Mouse (Mus musculus): ENCODE results near the gene Map2k5. TPM values are rescaled to one million over a fixed set of nuclear protein-coding genes. Genes with fewer than 3 reads are reported as not detected.
A peak's percentile ranks its signal among the peaks of the same experiment; 100 is the strongest.

Map2k5 gene
- total and polyA plus RNA-seq, 2 experiments from 2014 or later: 22.4 to 32.7 TPM

GRCm38 (mm10) chr9:63136241-63136640 is 241.5 kb downstream of the Map2k5 start:
- no peak for TF ChIP-seq CTCF (IDR thresholded peaks at IDR 0.05)
- ATAC-seq (ENCODE audit: low FRiP score) (no peak), DNase-seq (ENCODE audit: low spot score) (no peak)
- H3K9ac ChIP-seq (replicated peaks; ENCODE audit: low read length, poor library complexity, severe bottlenecking): no peak overlapping the region
- no peaks in the 10 kb centered on the region for H3K36me3 ChIP-seq (ENCODE audit: insufficient read depth, low read length)
- H3K4me1 ChIP-seq (ENCODE audit: insufficient read depth, low read length): no peaks in the 10 kb centered on the region; the same call in 1 of the 2 replicates
- no peak overlapping the region for H3K27ac ChIP-seq (ENCODE audit: low read depth, low read length)
- no peak overlapping the region for H3K4me2 ChIP-seq (ENCODE audit: low read depth, low read length, poor library complexity, severe bottlenecking)
- WGBS: 8% methylated on average over 8 of the region's 8 CpGs
- no peaks in the 10 kb centered on the region for H3K9me3 ChIP-seq (ENCODE audit: low read length)
- H3K27me3 ChIP-seq (ENCODE audit: insufficient read depth, low read length): peaks cover 61% of the 10 kb centered on the region
- no peak overlapping the region for H3K4me3 ChIP-seq (ENCODE audit: low read depth, low read length)

DNA sequence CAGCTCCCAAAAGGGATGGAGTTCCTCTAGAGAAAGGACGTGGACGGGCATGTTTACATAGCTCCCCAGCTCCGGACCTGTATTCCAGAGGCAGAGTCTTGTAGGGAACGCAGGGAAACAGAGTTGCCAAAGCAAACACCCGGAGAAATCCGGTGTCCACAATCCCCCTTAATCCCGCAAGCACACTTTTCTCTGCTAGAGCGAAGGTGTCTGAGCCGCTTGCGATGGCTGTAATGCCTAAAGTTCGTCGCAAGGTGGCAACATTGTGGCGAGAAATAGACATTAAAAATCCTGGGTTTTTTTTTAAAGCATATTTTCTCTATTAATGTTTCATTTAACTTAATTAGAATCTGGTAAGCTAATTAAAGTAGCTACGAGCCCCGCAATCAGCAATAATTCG is 241.9 kb downstream of the Map2k5 start:
- H3K9ac ChIP-seq (replicated peaks; ENCODE audit: low read length, poor library complexity, severe bottlenecking): no peak overlapping the region
- peaks cover 56% of the 10 kb centered on the region for H3K27me3 ChIP-seq (ENCODE audit: insufficient read depth, low read length)
- peaks cover 2% of the 10 kb centered on the region; the same call in 1 of the 2 replicates for H3K4me1 ChIP-seq (ENCODE audit: insufficient read depth, low read length)
- H3K4me2 ChIP-seq (ENCODE audit: low read depth, low read length, poor library complexity, severe bottlenecking): peak overlapping the region; percentile 54
- no peaks in the 10 kb centered on the region for H3K9me3 ChIP-seq (ENCODE audit: low read length)
- H3K36me3 ChIP-seq (ENCODE audit: insufficient read depth, low read length): no peaks in the 10 kb centered on the region
- peak; percentile 86 for TF ChIP-seq CTCF (IDR thresholded peaks at IDR 0.05)
- no peak for ATAC-seq (ENCODE audit: low FRiP score)
- under 1% methylated on average over 16 of the region's 16 CpGs for WGBS
- DNase-seq (ENCODE audit: low spot score): peak; percentile 71
- H3K27ac ChIP-seq (ENCODE audit: low read depth, low read length): no peak overlapping the region
- H3K4me3 ChIP-seq (ENCODE audit: low read depth, low read length): peak overlapping the region; percentile 22

DNA sequence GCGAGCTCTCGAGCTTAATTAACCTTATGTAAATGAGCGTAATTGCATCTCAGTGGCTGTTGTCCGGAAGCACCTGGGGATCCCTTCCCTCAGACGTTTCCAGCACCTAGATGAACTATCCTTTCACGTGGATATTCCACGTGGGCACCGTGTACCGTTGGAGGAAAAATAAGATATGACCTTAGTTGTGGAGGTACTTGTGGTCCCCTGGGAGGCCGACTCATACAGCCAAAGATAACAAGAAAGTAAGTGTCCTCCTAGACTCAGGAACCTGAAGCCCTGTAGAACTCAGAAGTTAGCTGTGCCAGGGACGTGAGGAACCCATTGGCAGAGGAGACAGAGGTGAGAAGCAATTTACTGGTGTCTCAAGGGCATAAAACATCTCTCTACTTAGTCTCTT is 242.3 kb downstream of the Map2k5 start:
- no peak overlapping the region for H3K27ac ChIP-seq (ENCODE audit: low read depth, low read length)
- ATAC-seq (ENCODE audit: low FRiP score) (no peak), DNase-seq (ENCODE audit: low spot score) (no peak)
- peaks cover 2% of the 10 kb centered on the region; the same call in 1 of the 2 replicates for H3K4me1 ChIP-seq (ENCODE audit: insufficient read depth, low read length)
- H3K4me2 ChIP-seq (ENCODE audit: low read depth, low read length, poor library complexity, severe bottlenecking): peak overlapping the region; percentile 54
- no peaks in the 10 kb centered on the region for H3K36me3 ChIP-seq (ENCODE audit: insufficient read depth, low read length)
- H3K9ac ChIP-seq (replicated peaks; ENCODE audit: low read length, poor library complexity, severe bottlenecking): no peak overlapping the region
- peak overlapping the region; percentile 22 for H3K4me3 ChIP-seq (ENCODE audit: low read depth, low read length)
- TF ChIP-seq CTCF (IDR thresholded peaks at IDR 0.05): no peak
- H3K9me3 ChIP-seq (ENCODE audit: low read length): no peaks in the 10 kb centered on the region
- peaks cover 54% of the 10 kb centered on the region for H3K27me3 ChIP-seq (ENCODE audit: insufficient read depth, low read length)
- 4% methylated on average over 11 of the region's 11 CpGs for WGBS

GRCm38 (mm10) chr9:63133659-63134058 is 244.0 kb downstream of the Map2k5 start:
- TF ChIP-seq CTCF (IDR thresholded peaks at IDR 0.05): no peak
- Histone ChIP-seq H3K9ac (replicated peaks; ENCODE audit: low read length, poor library complexity, severe bottlenecking) (peak overlapping the region; percentile 55), H3K4me3 (ENCODE audit: low read depth, low read length) (peak overlapping the region; percentile 67), H3K36me3 (ENCODE audit: insufficient read depth, low read length) (no peaks in the 10 kb centered on the region), H3K9me3 (ENCODE audit: low read length) (no peaks in the 10 kb centered on the region), H3K4me2 (ENCODE audit: low read depth, low read length, poor library complexity, severe bottlenecking) (peak overlapping the region; percentile 57), H3K27ac (ENCODE audit: low read depth, low read length) (no peak overlapping the region), H3K4me1 (ENCODE audit: insufficient read depth, low read length) (peaks cover 2% of the 10 kb centered on the region; the same call in 1 of the 2 replicates), H3K27me3 (ENCODE audit: insufficient read depth, low read length) (peaks cover 38% of the 10 kb centered on the region)
- WGBS: 13% methylated on average over 6 of the region's 6 CpGs
- DNase-seq (ENCODE audit: low spot score) (no peak), ATAC-seq (ENCODE audit: low FRiP score) (no peak)

DNA sequence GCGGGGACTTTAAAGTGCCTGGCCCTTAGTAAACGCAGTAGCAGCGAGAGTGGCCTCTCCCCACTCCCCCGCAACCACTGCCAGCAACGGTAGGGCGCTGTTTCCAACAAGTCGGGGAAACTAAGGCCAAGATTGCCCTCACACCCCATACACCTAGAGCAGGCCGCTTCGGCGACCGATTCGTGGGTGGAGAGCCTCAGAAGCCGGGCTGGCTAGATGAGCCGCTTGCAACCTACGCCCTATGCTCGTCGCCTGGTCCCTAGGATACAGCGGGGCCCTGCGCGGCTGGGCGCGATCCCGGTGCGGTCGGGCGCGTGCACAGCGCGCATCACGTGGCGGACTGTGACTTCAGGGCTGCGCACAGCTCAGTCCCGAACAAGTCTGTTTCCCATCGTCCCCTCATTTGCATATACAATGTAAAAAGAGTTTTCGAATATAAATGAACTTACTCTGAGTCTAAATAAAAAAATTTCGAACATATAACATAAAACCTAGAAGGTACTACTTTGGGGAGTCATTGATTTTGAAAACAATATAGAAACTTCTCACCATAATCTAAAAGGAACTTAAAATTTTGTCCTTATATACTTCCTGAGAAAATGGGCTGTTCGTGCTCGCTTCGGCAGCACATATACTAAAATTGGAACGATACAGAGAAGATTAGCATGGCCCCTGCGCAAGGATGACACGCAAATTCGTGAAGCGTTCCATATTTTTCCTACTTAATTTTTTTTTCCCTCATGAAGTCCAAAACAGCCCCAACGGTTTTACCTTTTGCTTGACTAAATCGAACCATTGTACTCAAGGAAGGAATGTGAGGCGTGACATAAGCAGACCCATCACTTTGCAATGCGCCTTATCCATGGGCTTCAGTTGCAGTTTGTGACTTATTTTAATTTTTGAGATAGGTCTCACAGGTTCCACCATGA is 244.8 kb downstream of the Map2k5 start:
- H3K4me3 ChIP-seq (ENCODE audit: low read depth, low read length): peak overlapping the region; percentile 67
- H3K4me1 ChIP-seq (ENCODE audit: insufficient read depth, low read length): peaks cover 2% of the 10 kb centered on the region; the same call in 1 of the 2 replicates
- peak; percentile 96 for ATAC-seq (ENCODE audit: low FRiP score)
- H3K27me3 ChIP-seq (ENCODE audit: insufficient read depth, low read length): peaks cover 36% of the 10 kb centered on the region
- WGBS: 1% methylated on average over 48 of the region's 48 CpGs
- H3K9me3 ChIP-seq (ENCODE audit: low read length): no peaks in the 10 kb centered on the region
- TF ChIP-seq CTCF (IDR thresholded peaks at IDR 0.05): no peak
- H3K36me3 ChIP-seq (ENCODE audit: insufficient read depth, low read length): no peaks in the 10 kb centered on the region
- peak overlapping the region; percentile 67 for H3K9ac ChIP-seq (replicated peaks; ENCODE audit: low read length, poor library complexity, severe bottlenecking)
- DNase-seq (ENCODE audit: low spot score): peak; percentile 95
- peak overlapping the region; percentile 81 for H3K4me2 ChIP-seq (ENCODE audit: low read depth, low read length, poor library complexity, severe bottlenecking)
- H3K27ac ChIP-seq (ENCODE audit: low read depth, low read length): peak overlapping the region; percentile 82
